Mouse (Mus musculus) E14TG2a.4 (cell line): ENCODE data around the gene Slc9a9.

ENCODE experiments used
- CTCF ChIP-seq: conservative IDR thresholded peaks from 2 replicates; pipeline ENCODE4 v1.5.1; 2014; ENCODE audit warnings: low read length
- NANOG ChIP-seq: IDR thresholded peaks from 2 replicates; pipeline ENCODE4 v1.6.1; 2014; ENCODE audit warnings: borderline replicate concordance, low read length, mixed read lengths

- no peak for TF ChIP-seq CTCF
- TF ChIP-seq NANOG = no peak
These were observed 213.7 kb downstream of the Slc9a9 start for GRCm38 (mm10) chr9:94883435-94883834.
